Mouse (Mus musculus) B cell, adult (primary cell): Measurements from ENCODE around the gene Serpine3. TPM values are rescaled to one million over a fixed set of nuclear protein-coding genes. Genes with fewer than 3 reads are reported as not detected.

Experiments
- total RNA-seq: library from RNA; stranded (reverse); gene quantifications from 4 replicates; pipeline ENCODE4 v1.2.4, GENCODE M21; 2023; ENCODE audit not compliant: inconsistent age

Gene Serpine3
- not detected in 4 replicates for total RNA-seq

DNA sequence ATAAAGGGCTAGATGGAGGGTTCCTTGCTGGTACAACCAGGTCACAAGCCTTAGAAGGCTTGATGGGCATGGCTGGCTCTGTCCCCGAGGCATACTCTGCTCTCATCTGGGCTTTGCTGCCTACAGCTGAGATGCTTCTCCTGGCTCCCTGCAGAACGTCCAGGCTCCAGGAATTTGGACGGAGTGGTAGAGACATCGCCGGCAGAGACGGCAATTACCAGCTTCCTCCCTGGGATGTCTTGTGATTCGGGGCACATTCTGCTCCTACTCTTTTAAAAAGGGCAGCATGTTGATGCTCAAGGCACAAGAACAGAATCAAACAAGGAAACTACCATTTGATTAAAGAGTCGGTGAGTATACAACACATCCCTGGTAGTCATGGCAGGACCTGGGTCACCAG, at the start of gene Serpine3:
TSS of gene Serpine3 (plus strand) at position 301 of the 400 bp plus-strand sequence.

Other genes with a start within 250 kb of the Serpine3 start
- not detected in 4 replicates for gene Gucy1b2, start 207.4 kb upstream of the Serpine3 start, total RNA-seq
- not detected in 4 replicates for gene Fam124a, start 107.9 kb upstream of the Serpine3 start, total RNA-seq
- not detected in 4 replicates for gene Gm4131, start 96.7 kb upstream of the Serpine3 start, total RNA-seq
- gene Ints6, start 97.5 kb downstream of the Serpine3 start, total RNA-seq = 82.3 to 100 TPM (median 86.4 TPM) in 4 replicates
- 36.2 to 38.6 TPM (median 36.3 TPM) in 4 replicates for gene Wdfy2, start 174.0 kb downstream of the Serpine3 start, total RNA-seq